Mouse (Mus musculus) layer of hippocampus, adult 9-10 months (tissue): Measurements from ENCODE around the gene Tenm2.

Experiments used
- DNase-seq: peaks from one replicate; pipeline ENCODE4 v3.0.0; 2022; ENCODE audit warnings: low spot score

Gene Tenm2

GRCm38 (mm10) chr11:36040508-36041233 is 1195.1 kb downstream of the Tenm2 start:
- DNase-seq = no peak

DNA sequence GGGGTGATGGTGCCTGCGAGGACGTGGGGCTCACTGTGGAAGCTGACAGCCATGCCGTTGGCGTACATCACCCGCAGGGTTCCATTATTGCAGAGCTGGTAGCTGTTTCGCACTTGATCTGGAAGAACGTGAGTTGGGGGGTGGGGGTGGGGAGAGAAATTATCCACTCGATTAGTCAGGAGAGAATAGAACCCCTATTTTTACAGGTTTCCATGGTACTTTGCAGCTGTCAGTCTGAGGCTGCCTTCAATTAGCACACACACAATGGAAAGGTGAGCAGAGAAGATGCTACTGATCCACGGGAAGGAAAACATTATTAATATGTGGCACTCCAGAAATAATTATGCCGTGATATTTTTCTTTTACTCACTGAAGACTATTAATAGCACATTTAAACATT is 1195.9 kb downstream of the Tenm2 start:
- DNase-seq = no peak

DNA sequence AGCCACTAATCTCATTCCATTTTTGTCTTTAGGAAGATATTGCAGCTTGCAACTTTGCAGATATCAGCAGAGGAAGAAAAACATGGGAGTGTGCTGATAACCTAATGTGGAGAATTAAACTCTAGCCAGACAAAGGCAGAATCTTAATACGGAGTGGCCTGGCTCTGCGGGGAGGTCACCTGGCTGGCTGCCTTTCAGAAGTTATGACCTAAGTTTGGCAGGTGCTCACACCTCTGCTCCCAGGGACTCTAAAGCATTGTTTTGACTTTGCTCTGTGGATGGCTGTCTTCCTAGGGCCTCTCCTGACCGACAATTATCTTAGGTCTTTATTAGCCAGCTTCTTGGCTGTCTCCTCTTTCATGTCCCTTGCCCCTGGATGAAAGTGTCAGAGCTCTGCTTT is 1197.4 kb downstream of the Tenm2 start:
- no peak for DNase-seq

- no peak for DNase-seq
Observed at GRCm38 (mm10) chr11:36037311-36037710, 1198.5 kb downstream of the Tenm2 start.

- DNase-seq = peak; percentile 58
Observed at GRCm38 (mm10) chr11:36036061-36036695, 1199.6 kb downstream of the Tenm2 start.

GRCm38 (mm10) chr11:36031751-36032150 is 1204.0 kb downstream of the Tenm2 start:
- no peak for DNase-seq

GRCm38 (mm10) chr11:36020009-36020408 is 1215.8 kb downstream of the Tenm2 start:
- no peak for DNase-seq

GRCm38 (mm10) chr11:36013179-36013578 is 1222.6 kb downstream of the Tenm2 start:
- DNase-seq = no peak

GRCm38 (mm10) chr11:36009281-36010208 is 1226.2 kb downstream of the Tenm2 start:
- no peak for DNase-seq

DNA sequence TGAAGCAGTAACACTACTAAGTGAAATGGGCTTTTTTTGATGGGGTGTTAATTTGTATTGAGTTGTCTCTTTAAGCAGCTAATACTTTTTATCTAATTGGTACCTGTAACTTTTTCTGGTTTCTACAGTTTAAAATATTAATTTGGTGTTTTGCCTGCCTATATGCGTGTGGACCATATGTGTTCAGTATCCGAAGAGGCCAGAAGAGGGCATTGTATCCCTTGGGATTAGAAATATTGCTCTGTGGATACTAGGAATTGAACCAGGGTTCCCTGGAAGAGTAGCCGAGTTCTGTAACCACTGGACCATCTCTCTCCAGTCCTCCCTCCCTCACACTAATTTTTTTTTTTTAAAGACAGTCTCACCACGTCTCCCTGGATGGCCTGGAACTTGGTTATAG is 1232.9 kb downstream of the Tenm2 start:
- DNase-seq = no peak

DNA sequence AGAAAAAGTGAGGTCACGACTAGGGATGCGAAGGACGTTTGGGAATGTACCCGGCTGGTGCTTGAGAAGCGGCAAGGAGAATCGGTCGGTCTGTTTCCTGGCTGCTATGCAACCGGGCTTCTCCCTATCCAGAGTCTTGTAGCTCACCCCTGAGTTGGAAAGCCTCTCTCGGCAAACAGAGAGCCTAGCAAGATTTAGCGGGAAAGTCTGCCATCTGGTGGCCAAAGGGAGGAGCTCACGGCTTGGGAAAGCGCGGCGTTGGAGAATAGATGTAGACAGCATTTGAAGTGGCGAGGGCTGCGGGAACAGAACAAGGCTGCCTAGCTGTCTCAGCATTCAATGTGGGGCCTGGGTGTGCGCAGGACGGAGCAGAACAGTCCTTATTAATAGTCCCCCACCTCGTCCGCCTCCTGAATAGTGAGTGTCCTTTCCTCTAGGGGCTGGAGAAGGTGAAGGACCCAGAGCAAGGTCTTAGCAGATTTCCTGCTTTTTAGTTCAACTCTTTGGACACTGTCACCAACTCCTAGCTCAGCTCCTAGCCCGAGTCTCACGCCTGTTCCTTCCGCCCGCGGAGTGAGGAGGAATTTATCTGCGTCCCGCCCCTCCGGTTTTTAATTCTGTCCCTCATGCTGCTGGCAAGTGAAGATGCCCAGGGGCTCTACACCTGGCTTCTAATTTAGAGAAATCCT is 1234.3 kb downstream of the Tenm2 start:
- peak; percentile 92 for DNase-seq

DNA sequence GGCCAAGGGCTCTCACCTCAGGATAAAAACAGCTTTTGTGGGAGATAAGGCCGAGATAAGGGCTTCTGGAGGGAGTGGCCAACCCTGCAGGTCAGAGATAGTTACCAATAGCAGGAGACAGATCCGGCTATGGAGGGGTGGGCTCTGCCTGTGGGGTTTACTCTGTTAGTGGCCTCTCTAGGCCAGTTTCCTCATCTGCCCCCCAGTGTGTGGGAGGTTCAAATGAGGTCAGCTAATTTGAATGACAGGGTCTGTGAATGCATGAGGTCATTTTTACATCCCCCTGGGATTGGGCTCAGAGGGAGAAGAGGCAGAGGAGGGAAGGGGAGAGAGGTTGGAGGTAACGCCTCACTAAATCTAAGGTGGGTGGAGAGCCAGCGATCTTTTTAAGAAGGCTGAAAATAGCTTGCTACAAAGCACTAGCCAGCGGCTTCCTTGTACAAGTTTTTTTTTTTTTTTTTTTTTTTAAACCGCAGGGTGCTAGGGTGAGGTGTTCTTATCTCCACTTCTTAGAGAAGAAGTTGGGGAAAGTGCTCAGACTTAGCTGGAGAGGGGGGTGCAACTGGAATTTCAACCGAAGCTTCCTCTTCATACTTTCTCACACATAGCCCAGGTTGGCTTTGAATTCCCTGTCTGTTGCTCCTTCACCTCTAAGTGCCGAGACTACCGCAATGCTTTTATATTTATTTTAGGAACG is 1235.0 kb downstream of the Tenm2 start:
- no peak for DNase-seq

DNA sequence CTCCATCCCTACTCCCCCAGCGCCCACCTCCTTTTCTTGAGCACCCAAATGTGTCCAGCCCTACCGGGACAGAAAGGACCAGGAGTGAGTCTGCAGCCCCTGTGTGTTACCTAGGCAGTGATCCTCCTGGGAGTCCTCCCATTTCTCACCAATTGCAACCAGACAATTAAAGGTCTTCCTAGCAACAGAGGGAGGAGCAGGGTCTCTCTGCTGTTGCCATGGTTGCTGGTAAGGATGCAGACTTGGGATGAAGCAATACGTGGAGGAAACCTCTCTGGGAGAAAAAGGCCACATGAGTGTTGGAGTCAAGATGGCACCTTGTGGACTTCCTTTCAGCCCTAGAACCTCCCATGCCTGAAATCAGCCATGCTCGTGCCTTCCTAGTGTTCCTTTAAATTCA is 1235.7 kb downstream of the Tenm2 start:
- no peak for DNase-seq

DNA sequence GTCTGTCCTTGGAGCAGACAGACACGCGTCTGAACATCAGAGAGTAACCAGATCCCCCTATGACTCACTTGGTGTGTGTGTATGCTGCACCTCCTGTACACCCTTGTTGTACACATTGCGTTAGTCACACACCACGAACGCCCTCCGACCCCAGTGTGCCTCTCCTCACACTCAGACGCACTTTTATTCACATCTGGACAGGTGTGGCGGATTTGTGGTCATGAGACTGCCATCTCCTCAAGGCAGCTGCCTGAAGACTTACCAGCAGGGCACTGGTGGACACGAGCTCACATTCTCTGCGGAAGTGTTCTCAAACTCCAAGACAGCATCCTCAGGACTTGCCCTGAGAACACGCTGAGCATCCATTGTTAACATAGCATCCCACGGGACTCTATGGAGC is 1237.7 kb downstream of the Tenm2 start:
- DNase-seq = no peak

GRCm38 (mm10) chr11:35995310-35995709 is 1240.5 kb downstream of the Tenm2 start:
- DNase-seq = no peak

GRCm38 (mm10) chr11:35991846-35992245 is 1243.9 kb downstream of the Tenm2 start:
- DNase-seq = no peak

DNA sequence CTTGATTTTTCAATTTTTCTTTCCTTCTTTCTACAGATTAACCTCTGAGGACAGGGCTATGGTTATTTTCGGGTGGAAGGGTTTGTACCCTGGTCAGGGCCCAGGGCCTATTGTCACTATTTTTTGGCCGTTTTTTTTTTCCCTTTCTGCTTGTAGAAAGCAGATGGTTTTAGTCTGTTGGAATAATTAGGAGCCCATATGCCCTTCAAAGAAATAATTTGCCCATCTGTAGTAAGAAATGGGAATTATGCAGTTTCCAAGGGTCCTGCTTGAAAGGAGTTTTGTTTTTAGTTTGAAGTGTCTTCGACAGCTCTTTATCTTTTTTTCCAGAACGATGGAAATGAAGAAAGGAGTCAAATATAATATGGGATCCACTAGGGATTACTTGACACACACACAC is 1245.8 kb downstream of the Tenm2 start:
- no peak for DNase-seq

DNA sequence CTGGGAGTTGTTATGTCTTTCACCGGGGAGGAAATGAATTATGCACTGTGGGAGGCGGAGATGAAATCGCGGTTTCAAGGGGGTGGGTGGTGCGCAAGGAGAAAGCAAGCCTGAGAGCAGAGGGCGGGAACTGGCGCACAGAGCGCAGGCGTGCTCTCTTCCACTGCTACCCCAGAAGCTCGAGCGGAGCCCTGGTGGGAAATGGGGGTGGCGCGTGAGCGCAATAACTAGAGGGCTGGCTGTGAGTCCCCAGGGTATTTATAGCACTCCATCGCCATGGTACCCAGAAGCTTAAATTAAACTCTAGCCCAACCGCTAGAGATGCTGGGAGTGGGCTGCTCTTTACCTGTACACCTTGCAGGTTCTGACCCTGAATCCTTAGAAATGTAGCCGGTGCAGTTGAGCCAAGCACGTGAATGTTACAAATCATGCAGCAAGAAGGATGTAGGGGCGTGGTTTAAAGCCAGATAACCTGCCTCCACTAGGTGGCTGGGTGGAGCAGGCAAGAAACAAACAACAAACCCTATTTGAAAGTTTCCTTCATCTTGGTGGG is 1249.8 kb downstream of the Tenm2 start:
- DNase-seq = peak; percentile 60

DNA sequence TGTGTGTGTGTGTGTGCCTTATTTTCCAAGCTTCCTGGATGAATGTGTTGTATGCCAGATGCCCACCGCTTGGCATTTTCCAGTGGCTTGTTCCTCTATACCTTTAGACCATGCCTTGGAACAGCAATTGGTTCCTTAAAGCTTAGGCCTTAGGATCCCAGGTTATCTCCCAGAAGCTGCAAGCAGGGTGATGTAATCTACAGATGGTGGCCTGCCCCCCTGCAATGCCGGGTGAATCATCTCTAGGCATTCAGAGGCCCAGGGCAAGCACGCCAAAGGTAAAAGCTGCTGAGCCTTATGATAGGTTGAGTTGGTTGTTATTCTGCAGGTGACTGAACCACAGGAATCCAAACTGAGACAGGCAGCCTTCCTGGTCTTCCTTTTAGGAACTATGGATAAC is 1253.0 kb downstream of the Tenm2 start:
- DNase-seq = no peak

- no peak for DNase-seq
Observed at GRCm38 (mm10) chr11:35980411-35980917, 1255.3 kb downstream of the Tenm2 start, which contains the start of gene Wwc1. Gene Wwc1, minus strand, starts transcription at chr11:35980527.
